Mouse (Mus musculus) small intestine, adult 2 months (tissue): ENCODE data around the gene Fbxl12. TPM values are rescaled to one million over a fixed set of nuclear protein-coding genes. Genes with fewer than 3 reads are reported as not detected.
"Not testable (repeated sequence)": the region's sequence is repeated elsewhere in the genome, so short reads cannot be mapped to it uniquely, and the experiment has no call there.

Experiments used
- H3K27ac ChIP-seq: fragments of 200-500 bp; 2 replicates; pipeline ENCODE4 v1.5.1; 2012; ENCODE audit warnings: low read depth, low read length, control low read depth, inconsistent platforms; ENCODE audit not compliant: insufficient read depth
- H3K27me3 ChIP-seq: fragments of 200-500 bp; 2 replicates; pipeline ENCODE4 v1.6.1; 2012; ENCODE audit warnings: mild to moderate bottlenecking, moderate library complexity, low read length, inconsistent platforms; ENCODE audit not compliant: control insufficient read depth, insufficient read depth
- H3K36me3 ChIP-seq: fragments of 200-500 bp; 2 replicates; pipeline ENCODE4 v1.6.1; 2012; ENCODE audit warnings: mild to moderate bottlenecking, low read length, control low read depth, inconsistent platforms; ENCODE audit not compliant: control insufficient read depth, insufficient read depth
- H3K4me1 ChIP-seq: fragments of 200-500 bp; 2 replicates; pipeline ENCODE4 v1.6.1; 2012; ENCODE audit warnings: low read length, inconsistent platforms, mixed read lengths; ENCODE audit not compliant: control insufficient read depth, insufficient read depth, insufficient read length
- H3K4me3 ChIP-seq: fragments of 200-500 bp; 2 replicates; pipeline ENCODE4 v1.5.1; 2012; ENCODE audit warnings: low read depth, mild to moderate bottlenecking, control low read depth, inconsistent platforms, low read length, moderate library complexity
- CTCF ChIP-seq: fragments of 200-500 bp; IDR thresholded peaks from 2 replicates; pipeline ENCODE4 v1.5.1; 2012; ENCODE audit warnings: low read depth, mild to moderate bottlenecking, control low read depth, inconsistent platforms, low read length, moderate library complexity, mixed read lengths; ENCODE audit not compliant: insufficient replicate concordance, insufficient read length; ENCODE audit errors: extremely low read depth
- POLR2A ChIP-seq: fragments of 200-500 bp; IDR thresholded peaks from 2 replicates; pipeline ENCODE4 v1.6.1; 2012; ENCODE audit warnings: low read depth, mild to moderate bottlenecking, control low read depth, inconsistent platforms, low read length, moderate library complexity
- WGBS: fragments of 180-500 bp; shearing (Covaris S2); methylation state at CpG from one replicate; pipeline ENCODE4 v1.1.7; 2018; 5-methylcytosine and 5-hydroxymethylcytosine counted together
- polyA plus RNA-seq: library from polyadenylated mRNA; depleted of rRNA; stranded (reverse); fragments of >200 nt; gene quantifications from 2 replicates; pipeline ENCODE4 v1.2.3, GENCODE M21; 2012

Fbxl12 gene
- polyA plus RNA-seq, 1 experiment: 42.5 TPM

GRCm38 (mm10) chr9:20639486-20639885 lies 5.1 kb downstream of the Fbxl12 start:
- TF ChIP-seq POLR2A (no peak), CTCF (no peak)
- no peak overlapping the region for H3K4me3 ChIP-seq
- H3K27ac ChIP-seq: no peak overlapping the region
- WGBS: 93% methylated on average over 4 of the region's 4 CpGs
- peaks cover 2% of the 10 kb centered on the region; the same call in 1 of the 2 replicates for H3K4me1 ChIP-seq
- no peaks in the 10 kb centered on the region for H3K27me3 ChIP-seq
- H3K36me3 ChIP-seq: peaks cover 24% of the 10 kb centered on the region

GRCm38 (mm10) chr9:20638552-20638951 lies 6.0 kb downstream of the Fbxl12 start:
- no peak overlapping the region for H3K27ac ChIP-seq
- no peak overlapping the region for H3K4me3 ChIP-seq
- TF ChIP-seq POLR2A (no peak), CTCF (no peak)

GRCm38 (mm10) chr9:20636790-20637189 lies 7.8 kb downstream of the Fbxl12 start:
- WGBS: 82% methylated on average over 2 of the region's 2 CpGs
- Histone ChIP-seq H3K27ac (no peak overlapping the region), H3K36me3 (peaks cover 24% of the 10 kb centered on the region), H3K4me1 (peaks cover under 1% of the 10 kb centered on the region; the same call in 1 of the 2 replicates), H3K4me3 (no peak overlapping the region), H3K27me3 (no peaks in the 10 kb centered on the region)
- TF ChIP-seq POLR2A: no peak
- no peak for TF ChIP-seq CTCF

More at GRCm38 (mm10) chr9:20638552-20638951, 6.0 kb downstream of the Fbxl12 start:
- H3K27me3 ChIP-seq: no peaks in the 10 kb centered on the region
- peaks cover 24% of the 10 kb centered on the region for H3K36me3 ChIP-seq
- WGBS: 94% methylated on average over 19 of the region's 19 CpGs
- H3K4me1 ChIP-seq: peaks cover 2% of the 10 kb centered on the region; the same call in 1 of the 2 replicates

- Histone ChIP-seq H3K27me3 (no peaks in the 10 kb centered on the region), H3K27ac (no peak overlapping the region), H3K4me1 (no peaks in the 10 kb centered on the region), H3K4me3 (no peak overlapping the region), H3K36me3 (peaks cover 24% of the 10 kb centered on the region)
- TF ChIP-seq POLR2A (no peak), CTCF (no peak)
- WGBS: 83% methylated on average over 3 of the region's 3 CpGs
These were observed 8.3 kb downstream of the Fbxl12 start for GRCm38 (mm10) chr9:20636256-20636655.

- not testable (repeated sequence) for H3K4me1 ChIP-seq, H3K27me3 ChIP-seq, H3K27ac ChIP-seq, H3K4me3 ChIP-seq
- 93% methylated on average over 8 of the region's 8 CpGs for WGBS
- H3K36me3 ChIP-seq: peaks cover 24% of the 10 kb centered on the region
These were observed 8.9 kb downstream of the Fbxl12 start for GRCm38 (mm10) chr9:20635676-20636075.

- Histone ChIP-seq H3K27ac (no peak overlapping the region), H3K4me1 (no peaks in the 10 kb centered on the region), H3K36me3 (no peaks in the 10 kb centered on the region), H3K4me3 (no peak overlapping the region), H3K27me3 (no peaks in the 10 kb centered on the region)
- WGBS: 72% methylated on average over 2 of the region's 2 CpGs
- TF ChIP-seq POLR2A (no peak), CTCF (no peak)
These were observed 13.2 kb downstream of the Fbxl12 start for GRCm38 (mm10) chr9:20631332-20631731.

- no peak for TF ChIP-seq POLR2A
- no peak for TF ChIP-seq CTCF
- H3K4me3 ChIP-seq: no peak overlapping the region
- H3K36me3 ChIP-seq: peaks cover 2% of the 10 kb centered on the region; the same call in 1 of the 2 replicates
- no peak overlapping the region for H3K27ac ChIP-seq
- 91% methylated on average over 2 of the region's 2 CpGs for WGBS
- no peaks in the 10 kb centered on the region for H3K4me1 ChIP-seq
- H3K27me3 ChIP-seq: no peaks in the 10 kb centered on the region
These were observed 27.9 kb downstream of the Fbxl12 start for GRCm38 (mm10) chr9:20616685-20617084.

GRCm38 (mm10) chr9:20611976-20612375 lies 32.6 kb downstream of the Fbxl12 start:
- peak overlapping the region; percentile 39; the same call in 1 of the 2 replicates for H3K27ac ChIP-seq
- WGBS: 26% methylated on average over 5 of the region's 5 CpGs
- no peak overlapping the region for H3K4me3 ChIP-seq
- no peaks in the 10 kb centered on the region for H3K36me3 ChIP-seq
- no peak for TF ChIP-seq POLR2A
- TF ChIP-seq CTCF: no peak
- H3K27me3 ChIP-seq: no peaks in the 10 kb centered on the region
- peaks cover under 1% of the 10 kb centered on the region; the same call in 1 of the 2 replicates for H3K4me1 ChIP-seq
